Mouse (Mus musculus): Measurements from ENCODE around the gene Tek. TPM values are rescaled to one million over a fixed set of nuclear protein-coding genes. Genes with fewer than 3 reads are reported as not detected.
"Not testable (repeated sequence)": the region's sequence is repeated elsewhere in the genome, so short reads cannot be mapped to it uniquely, and the experiment has no call there.

Gene Tek
- 10 to 100 TPM; 35.7 to 40.0 TPM for total RNA-seq (2021)
- long read RNA-seq, experiment 1, full-length matches to known transcripts, result 30 of 42 reads
- long read RNA-seq, experiment 1, partial matches to known transcripts, result 6 of 42 reads
- long read RNA-seq, experiment 1, other reads (novel, unspliced or antisense), result 6 of 42 reads
- long read RNA-seq, experiment 2, full-length matches to known transcripts, result 26 of 39 reads
- long read RNA-seq, experiment 2, partial matches to known transcripts, result 4 of 39 reads
- long read RNA-seq, experiment 2, other reads (novel, unspliced or antisense), result 9 of 39 reads

- DNase-seq (ENCODE audit: low spot score in 2 of 2), result peak; percentile 44 to 50
Measured at GRCm38 (mm10) chr4:94738838-94739731, at the start of gene Tek. TSS of gene Tek (plus strand) at chr4:94739289.

GRCm38 (mm10) chr4:94689804-94690203 lies 49.3 kb upstream of the Tek start:
- DNase-seq (ENCODE audit: low spot score in 2 of 2), result not testable (repeated sequence)

GRCm38 (mm10) chr4:94691078-94691477 lies 48.0 kb upstream of the Tek start:
- no peak for DNase-seq (ENCODE audit: low spot score in 2 of 2)

GRCm38 (mm10) chr4:94692175-94692574 lies 46.9 kb upstream of the Tek start:
- DNase-seq (ENCODE audit: low spot score in 2 of 2), result no peak

- DNase-seq (ENCODE audit: low spot score in 2 of 2), result no peak
Measured at GRCm38 (mm10) chr4:94696368-94696767, 42.7 kb upstream of the Tek start.

GRCm38 (mm10) chr4:94711002-94711401 lies 28.1 kb upstream of the Tek start:
- DNase-seq (ENCODE audit: low spot score in 2 of 2), result no peak

- DNase-seq (ENCODE audit: low spot score in 2 of 2), result no peak
Measured at GRCm38 (mm10) chr4:94711426-94711825, 27.7 kb upstream of the Tek start.

GRCm38 (mm10) chr4:94713741-94714140 lies 25.3 kb upstream of the Tek start:
- DNase-seq (ENCODE audit: low spot score in 2 of 2), result no peak

GRCm38 (mm10) chr4:94715166-94715565 lies 23.9 kb upstream of the Tek start:
- no peak for DNase-seq (ENCODE audit: low spot score in 2 of 2)

- no peak for DNase-seq (ENCODE audit: low spot score in 2 of 2)
Measured at GRCm38 (mm10) chr4:94725799-94726198, 13.3 kb upstream of the Tek start.

GRCm38 (mm10) chr4:94732721-94733120 lies 6.4 kb upstream of the Tek start:
- DNase-seq (ENCODE audit: low spot score in 2 of 2), result no peak

GRCm38 (mm10) chr4:94737326-94738295 lies 1.5 kb upstream of the Tek start:
- DNase-seq (ENCODE audit: low spot score in 2 of 2), result no peak

GRCm38 (mm10) chr4:94741824-94742223 lies 2.7 kb downstream of the Tek start:
- no peak for DNase-seq (ENCODE audit: low spot score in 2 of 2)

- DNase-seq (ENCODE audit: low spot score in 2 of 2), result peak in 1 of 2 experiments; percentile 58
Measured at GRCm38 (mm10) chr4:94745749-94746148, 6.7 kb downstream of the Tek start.

GRCm38 (mm10) chr4:94746387-94746811 lies 7.3 kb downstream of the Tek start:
- DNase-seq (ENCODE audit: low spot score in 2 of 2), result no peak

GRCm38 (mm10) chr4:94747338-94747737 lies 8.2 kb downstream of the Tek start:
- no peak for DNase-seq (ENCODE audit: low spot score in 2 of 2)

GRCm38 (mm10) chr4:94752512-94752911 lies 13.4 kb downstream of the Tek start:
- DNase-seq (ENCODE audit: low spot score in 2 of 2), result peak in 1 of 2 experiments; percentile 46

GRCm38 (mm10) chr4:94765217-94765616 lies 26.1 kb downstream of the Tek start:
- DNase-seq (ENCODE audit: low spot score in 2 of 2), result no peak

- no peak for DNase-seq (ENCODE audit: low spot score in 2 of 2)
Measured at GRCm38 (mm10) chr4:94766176-94766575, 27.1 kb downstream of the Tek start.

- DNase-seq (ENCODE audit: low spot score in 2 of 2), result no peak
Measured at GRCm38 (mm10) chr4:94768624-94769023, 29.5 kb downstream of the Tek start.

GRCm38 (mm10) chr4:94781043-94781442 lies 42.0 kb downstream of the Tek start:
- DNase-seq (ENCODE audit: low spot score in 2 of 2), result no peak
